Mouse (Mus musculus): ENCODE measurements around the gene Ctns. TPM values are rescaled to one million over a fixed set of nuclear protein-coding genes. Genes with fewer than 3 reads are reported as not detected.

Gene Ctns
- total RNA-seq, 2 experiments from 2014 or later = 15.5 to 18.9 TPM

- peak; percentile 95 to 97 for DNase-seq (ENCODE audit: low spot score in 2 of 2)
- intact Hi-C loops (cut with DNase I) = no loop called here
Observed at GRCm38 (mm10) chr11:73199230-73199712, 429 bp upstream of the Ctns start, which contains the start of gene Shpk. TSS of gene Shpk (plus strand) at chr11:73199460.

GRCm38 (mm10) chr11:73198190-73198589, 652 bp downstream of the Ctns start:
- no peak for DNase-seq (ENCODE audit: low spot score in 2 of 2)
- intact Hi-C loops (cut with DNase I) = no loop called here

- intact Hi-C loops (cut with DNase I) = no loop called here
- no peak for DNase-seq (ENCODE audit: low spot score in 2 of 2)
Observed at GRCm38 (mm10) chr11:73194444-73194843, 4.4 kb downstream of the Ctns start.

- intact Hi-C loops (cut with DNase I) = no loop called here
- DNase-seq (ENCODE audit: low spot score in 2 of 2) = peak in 1 of 2 experiments; percentile 27
Observed at GRCm38 (mm10) chr11:73193047-73193446, 5.8 kb downstream of the Ctns start.

- intact Hi-C loops (cut with DNase I) = no loop called here
- no peak for DNase-seq (ENCODE audit: low spot score in 2 of 2)
Observed at GRCm38 (mm10) chr11:73187231-73187630, 11.6 kb downstream of the Ctns start.

GRCm38 (mm10) chr11:73185872-73186615, 12.8 kb downstream of the Ctns start:
- intact Hi-C loops (cut with DNase I) = no loop called here
- no peak for DNase-seq (ENCODE audit: low spot score in 2 of 2)

- no peak for DNase-seq (ENCODE audit: low spot score in 2 of 2)
- intact Hi-C loops (cut with DNase I) = no loop called here
Observed at GRCm38 (mm10) chr11:73177895-73178294, 20.9 kb downstream of the Ctns start.

GRCm38 (mm10) chr11:73177509-73177875, 21.4 kb downstream of the Ctns start:
- intact Hi-C loops (cut with DNase I) = no loop called here
- DNase-seq (ENCODE audit: low spot score in 2 of 2) = peak; percentile 19 to 21

- intact Hi-C loops (cut with DNase I) = no loop called here
Observed at GRCm38 (mm10) chr11:73176608-73177508, 22.0 kb downstream of the Ctns start, which contains the start of the genes Emc6 and Tax1bp3. TSS of gene Emc6 (minus strand) at chr11:73177037. TSS of gene Tax1bp3 (plus strand) at chr11:73177083.

GRCm38 (mm10) chr11:73176186-73176585, 22.7 kb downstream of the Ctns start:
- no peak for DNase-seq (ENCODE audit: low spot score in 2 of 2)
- intact Hi-C loops (cut with DNase I) = no loop called here

More at GRCm38 (mm10) chr11:73176608-73177508, 22.0 kb downstream of the Ctns start, which contains the start of the genes Emc6 and Tax1bp3:
- peak; percentile 96 to 97 for DNase-seq (ENCODE audit: low spot score in 2 of 2)

- intact Hi-C loops (cut with DNase I) = no loop called here
- no peak for DNase-seq (ENCODE audit: low spot score in 2 of 2)
Observed at GRCm38 (mm10) chr11:73175612-73176011, 23.2 kb downstream of the Ctns start.

GRCm38 (mm10) chr11:73172186-73172585, 26.7 kb downstream of the Ctns start:
- intact Hi-C loops (cut with DNase I) = no loop called here
- no peak for DNase-seq (ENCODE audit: low spot score in 2 of 2)

GRCm38 (mm10) chr11:73169231-73169630, 29.6 kb downstream of the Ctns start:
- peak; percentile 63 to 69 for DNase-seq (ENCODE audit: low spot score in 2 of 2)
- intact Hi-C loops (cut with DNase I) = no loop called here

- DNase-seq (ENCODE audit: low spot score in 2 of 2) = no peak
- intact Hi-C loops (cut with DNase I) = no loop called here
Observed at GRCm38 (mm10) chr11:73168576-73168975, 30.3 kb downstream of the Ctns start.

GRCm38 (mm10) chr11:73168071-73168470, 30.8 kb downstream of the Ctns start:
- intact Hi-C loops (cut with DNase I) = no loop called here
- DNase-seq (ENCODE audit: low spot score in 2 of 2) = no peak

- intact Hi-C loops (cut with DNase I) = no loop called here
- DNase-seq (ENCODE audit: low spot score in 2 of 2) = no peak
Observed at GRCm38 (mm10) chr11:73162284-73162683, 36.6 kb downstream of the Ctns start.

- DNase-seq (ENCODE audit: low spot score in 2 of 2) = no peak
- intact Hi-C loops (cut with DNase I) = no loop called here
Observed at GRCm38 (mm10) chr11:73161616-73162015, 37.2 kb downstream of the Ctns start.

GRCm38 (mm10) chr11:73160811-73161200, 38.0 kb downstream of the Ctns start:
- intact Hi-C loops (cut with DNase I) = no loop called here
- no peak for DNase-seq (ENCODE audit: low spot score in 2 of 2)

GRCm38 (mm10) chr11:73159957-73160810, 38.7 kb downstream of the Ctns start, which contains the start of gene P2rx5:
TSS of gene P2rx5 (plus strand) at chr11:73160421.
- intact Hi-C loops (cut with DNase I) = no loop called here
- no peak for DNase-seq (ENCODE audit: low spot score in 2 of 2)

Measured in left cerebral cortex, postnatal 14 days (tissue).